Mouse (Mus musculus) spleen, adult 2 months (tissue): ENCODE measurements around the gene Kat2b.

Experiments used
- CTCF ChIP-seq: fragments of 200-500 bp; IDR thresholded peaks from 2 replicates; pipeline ENCODE4 v1.5.1; 2011; ENCODE audit warnings: mild to moderate bottlenecking, inconsistent platforms; ENCODE audit not compliant: insufficient read depth, insufficient read length, insufficient replicate concordance; ENCODE audit errors: extremely low read depth
- POLR2A ChIP-seq: fragments of 200-500 bp; IDR thresholded peaks from 2 replicates; pipeline ENCODE4 v1.6.1; 2011; ENCODE audit warnings: low read depth, low read length, inconsistent platforms

DNA sequence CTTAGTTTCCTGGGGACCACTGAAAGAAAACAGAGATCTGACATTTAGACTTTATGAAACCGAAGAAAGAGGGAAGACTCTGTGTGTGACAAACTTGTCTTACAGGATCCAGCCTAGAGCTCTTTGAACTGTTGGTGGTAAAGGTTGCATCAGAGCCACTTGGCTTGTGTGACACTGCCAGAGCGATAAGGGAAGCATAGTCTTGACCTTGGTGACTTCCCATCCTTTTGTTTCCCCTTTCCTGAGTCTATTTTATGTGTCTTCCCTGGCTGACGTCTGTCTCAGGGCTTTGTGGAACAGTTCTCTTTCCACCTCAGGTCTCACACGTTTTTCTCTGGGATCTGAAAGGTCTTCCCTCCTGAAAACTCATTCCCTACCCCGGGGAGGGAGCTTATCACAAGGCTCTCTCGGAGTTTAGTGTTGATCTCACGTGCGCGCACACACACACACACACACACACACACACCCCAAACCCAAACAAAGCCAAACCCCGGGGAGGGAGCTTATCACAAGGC is 3.8 kb downstream of the Kat2b start:
- TF ChIP-seq CTCF (no peak), POLR2A (no peak)
